Mouse (Mus musculus): ENCODE data around the gene Xrcc5.

The Xrcc5 gene

DNA sequence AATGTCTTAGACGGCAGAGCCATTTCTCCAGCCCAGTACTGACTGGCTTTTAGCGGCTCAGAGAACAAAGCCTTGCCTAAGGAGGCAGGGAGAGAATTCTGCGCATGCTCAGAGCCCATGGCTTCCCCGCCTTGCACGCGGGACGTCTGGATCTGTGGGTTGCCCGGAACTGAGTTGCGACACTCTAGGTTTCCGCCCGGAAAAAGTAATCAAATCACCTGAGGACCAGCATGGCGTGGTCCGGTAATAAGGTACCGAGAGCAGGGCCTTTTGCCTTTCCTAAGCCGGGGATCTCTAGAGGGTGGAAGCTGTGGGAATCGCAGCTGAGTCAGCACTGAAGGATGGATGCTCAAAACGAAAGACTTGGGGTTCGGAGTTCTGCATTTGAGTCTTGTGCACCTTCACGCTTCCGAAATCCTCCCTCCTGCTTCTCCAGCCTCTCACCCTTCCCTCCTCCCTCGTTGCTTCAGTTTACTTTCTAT lies at the start of gene Xrcc5:
TSS of gene Xrcc5 (plus strand) at position 105 of the 482 bp plus-strand sequence.
- peak; percentile 89 to 90 for DNase-seq (ENCODE audit: low spot score in 2 of 2)

DNA sequence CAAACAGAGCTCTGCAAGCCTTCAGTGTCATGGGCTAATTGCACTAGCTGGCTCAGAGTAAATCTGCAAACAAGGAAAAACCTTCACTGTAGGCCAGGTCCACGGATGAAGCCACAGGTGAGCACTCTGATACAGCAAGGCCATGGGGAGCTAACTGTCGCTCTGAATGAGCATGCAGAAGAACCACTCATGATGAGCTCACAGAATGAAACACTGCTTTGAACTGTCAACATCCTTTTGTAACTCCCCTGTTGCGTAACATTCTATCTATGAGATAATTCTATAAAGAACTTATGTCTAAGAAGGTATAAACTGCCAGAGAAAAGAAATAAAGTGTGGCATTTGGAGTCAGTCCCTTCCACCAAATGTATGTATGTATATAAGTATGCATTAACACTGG lies 44.1 kb upstream of the Xrcc5 start:
- no peak for DNase-seq (ENCODE audit: low spot score in 2 of 2)

DNA sequence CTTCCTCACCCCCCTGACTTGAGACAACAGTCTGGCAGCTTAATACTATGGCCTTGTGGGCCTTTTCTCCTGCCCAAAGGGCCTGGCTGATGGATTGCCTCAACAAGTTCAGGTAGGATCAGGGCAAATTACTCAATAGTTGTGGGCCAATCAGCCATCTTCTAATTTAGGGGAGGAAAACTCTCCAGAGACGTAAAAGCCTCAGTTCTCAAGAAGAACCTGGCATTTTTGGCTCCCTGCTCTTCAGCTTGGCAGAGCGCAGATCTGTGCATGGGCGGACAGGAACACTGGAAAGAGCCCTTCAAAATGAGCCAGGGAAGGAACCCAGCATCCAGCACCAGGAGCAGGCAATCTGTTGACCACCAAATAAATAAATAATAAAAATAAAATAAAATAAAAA lies 29.1 kb upstream of the Xrcc5 start:
- DNase-seq (ENCODE audit: low spot score in 2 of 2): no peak

DNA sequence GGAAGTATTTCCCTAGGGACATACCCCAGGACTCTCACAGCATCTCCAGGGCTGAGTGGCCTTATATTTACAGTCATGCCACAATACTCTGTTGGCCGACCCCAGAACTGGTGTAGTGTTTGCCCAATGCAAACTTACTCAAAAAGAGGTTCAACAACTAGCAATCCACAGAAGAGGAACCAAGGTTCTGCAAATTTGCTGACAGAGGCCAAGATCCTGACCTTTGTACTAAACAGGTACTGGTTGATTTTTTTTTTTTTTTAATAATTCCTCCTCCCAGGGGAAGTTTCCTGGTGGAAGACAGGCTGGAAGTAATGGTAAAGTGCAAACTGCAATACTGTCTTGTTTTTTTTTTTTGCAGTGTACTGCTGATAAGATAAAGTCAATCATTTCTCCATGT lies 24.6 kb upstream of the Xrcc5 start:
- no peak for DNase-seq (ENCODE audit: low spot score in 2 of 2)

DNA sequence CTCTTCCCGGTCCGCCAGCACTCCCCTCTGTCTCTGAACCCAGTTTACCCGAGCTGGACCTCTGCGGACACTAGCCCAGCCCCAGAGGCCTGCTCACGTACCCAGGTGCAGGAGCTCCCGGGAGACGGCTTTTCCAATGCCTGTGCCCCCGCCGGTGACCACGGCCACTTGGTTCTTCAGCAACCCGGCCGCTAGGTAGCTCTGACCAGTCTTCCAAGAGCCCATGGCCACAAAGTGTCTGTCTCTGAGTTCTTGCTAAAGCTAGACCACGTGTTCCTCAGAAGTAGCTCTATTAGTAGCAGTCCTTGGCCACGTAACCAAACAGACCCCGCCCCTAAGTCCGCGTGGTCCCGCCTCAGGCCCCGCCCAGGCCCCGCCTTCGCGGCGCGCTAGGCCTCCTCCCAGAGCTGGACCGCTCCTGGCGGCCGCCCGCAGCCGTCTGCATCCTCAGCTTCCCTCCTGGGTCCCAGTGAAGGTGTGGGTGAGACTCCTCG lies 23.2 kb upstream of the Xrcc5 start, which contains the start of the genes Pecr and Tmem169:
TSS of gene Pecr (minus strand) at position 323 of the 494 bp plus-strand sequence.
TSS of gene Tmem169 (plus strand) at position 378 of the 494 bp plus-strand sequence.
- peak; percentile 89 to 94 for DNase-seq (ENCODE audit: low spot score in 2 of 2)

DNA sequence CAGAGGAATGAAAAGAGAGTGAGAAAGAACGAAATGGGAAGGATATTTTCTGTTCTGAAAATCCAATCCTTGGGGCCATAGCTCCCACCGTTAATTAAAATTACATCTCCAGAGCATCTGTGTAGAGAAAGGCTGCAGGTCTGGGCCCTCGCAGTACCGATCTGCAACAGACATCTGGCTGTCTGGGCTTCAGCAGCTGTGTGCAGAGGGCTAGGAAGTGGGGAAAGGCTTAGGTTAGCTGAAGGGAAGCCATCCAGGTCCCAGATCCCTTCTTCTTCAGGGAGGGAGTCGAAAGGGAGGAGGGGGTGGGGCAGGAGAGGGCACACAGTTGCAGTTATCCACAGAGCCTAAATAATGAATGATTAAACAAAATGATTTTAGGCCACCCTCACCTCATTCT lies 22.7 kb upstream of the Xrcc5 start:
- no peak for DNase-seq (ENCODE audit: low spot score in 2 of 2)

DNA sequence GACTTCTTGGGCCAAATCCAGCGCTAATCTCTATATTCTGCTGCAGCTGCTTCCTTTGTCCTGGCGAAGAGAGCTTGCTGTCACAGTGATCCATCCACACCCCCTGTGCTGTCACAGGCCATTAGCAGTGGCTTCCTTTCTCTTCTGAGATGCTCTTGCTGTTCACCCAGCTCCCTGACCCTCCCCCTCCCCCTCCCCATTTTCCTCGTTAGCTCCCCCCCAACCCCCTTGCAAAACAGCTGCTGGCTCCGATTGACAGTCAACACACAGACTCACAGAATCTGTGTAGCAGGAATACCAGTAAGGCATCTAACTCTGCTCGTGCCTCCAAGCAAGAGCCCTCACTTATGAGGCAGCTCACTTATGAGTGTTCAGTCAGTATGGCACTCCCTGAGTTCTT lies 20.3 kb upstream of the Xrcc5 start:
- DNase-seq (ENCODE audit: low spot score in 2 of 2): no peak

DNA sequence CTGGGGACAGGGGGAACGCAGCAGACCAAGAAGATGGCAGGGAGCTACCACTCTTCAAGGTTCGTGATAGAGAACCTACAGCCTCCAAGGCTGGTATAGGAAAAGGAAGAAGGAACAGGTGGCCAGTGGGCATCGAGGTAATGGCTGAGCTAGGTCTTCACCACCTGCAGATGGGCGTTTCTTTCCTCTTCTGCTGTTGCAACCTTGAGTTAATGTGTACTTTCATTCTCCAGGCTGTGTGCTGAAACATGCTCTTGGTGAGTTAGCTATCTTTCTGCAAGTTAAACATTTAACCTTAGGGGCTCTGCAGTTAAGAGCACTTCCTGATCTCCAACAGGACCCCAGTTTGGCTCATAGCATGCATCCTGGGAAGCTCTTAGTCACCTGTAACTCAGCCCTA lies 19.3 kb upstream of the Xrcc5 start:
- DNase-seq (ENCODE audit: low spot score in 2 of 2): no peak

DNA sequence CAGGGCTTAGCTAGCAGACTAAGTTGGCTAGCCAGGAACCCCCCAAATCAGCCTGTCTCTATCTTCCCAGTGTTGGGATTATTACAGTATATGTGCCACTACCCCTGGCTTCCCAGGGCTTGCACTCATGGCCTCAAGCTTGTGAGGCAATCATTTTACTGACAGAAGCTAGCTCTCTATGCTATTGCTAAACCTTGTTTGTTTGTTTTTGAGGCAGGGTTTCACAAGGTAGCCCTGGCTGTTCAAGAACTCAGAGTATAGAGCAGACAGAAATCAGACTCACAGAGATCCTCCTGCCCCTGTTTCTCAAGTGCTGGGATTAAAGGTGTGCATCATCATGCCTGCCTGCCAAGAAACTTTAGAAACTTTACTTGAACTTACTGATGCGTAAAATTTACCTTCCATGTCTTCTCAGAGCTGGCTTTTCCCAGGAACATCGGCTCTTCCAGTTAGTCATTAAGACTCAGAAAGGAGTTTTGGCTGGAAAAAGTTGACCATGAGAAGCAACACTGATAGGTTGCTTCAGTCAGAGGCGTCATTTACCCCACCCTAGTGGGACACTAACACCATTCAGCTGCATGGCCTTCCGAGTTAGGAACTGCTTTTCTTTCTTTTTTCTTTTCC lies 18.6 kb upstream of the Xrcc5 start:
- no peak for DNase-seq (ENCODE audit: low spot score in 2 of 2)

DNA sequence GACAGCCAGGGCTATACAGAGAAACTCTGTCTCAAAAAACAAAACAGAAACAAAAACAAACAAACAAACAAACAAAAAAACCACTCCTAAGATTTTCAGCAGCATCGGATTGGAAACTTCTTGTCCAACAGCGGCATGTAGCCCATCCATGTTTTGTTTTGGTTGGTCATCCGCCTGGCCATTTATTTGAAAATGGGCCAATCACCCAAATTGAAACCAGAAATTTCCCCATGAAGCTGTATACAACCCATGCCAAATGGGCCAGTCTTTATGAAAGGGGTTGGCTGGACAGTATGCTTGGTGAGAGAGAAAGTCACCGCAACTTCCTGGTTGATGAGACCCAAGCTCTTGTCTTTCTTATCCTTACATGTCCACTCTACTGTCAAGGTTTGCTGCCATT lies 16.3 kb upstream of the Xrcc5 start:
- DNase-seq (ENCODE audit: low spot score in 2 of 2): no peak

DNA sequence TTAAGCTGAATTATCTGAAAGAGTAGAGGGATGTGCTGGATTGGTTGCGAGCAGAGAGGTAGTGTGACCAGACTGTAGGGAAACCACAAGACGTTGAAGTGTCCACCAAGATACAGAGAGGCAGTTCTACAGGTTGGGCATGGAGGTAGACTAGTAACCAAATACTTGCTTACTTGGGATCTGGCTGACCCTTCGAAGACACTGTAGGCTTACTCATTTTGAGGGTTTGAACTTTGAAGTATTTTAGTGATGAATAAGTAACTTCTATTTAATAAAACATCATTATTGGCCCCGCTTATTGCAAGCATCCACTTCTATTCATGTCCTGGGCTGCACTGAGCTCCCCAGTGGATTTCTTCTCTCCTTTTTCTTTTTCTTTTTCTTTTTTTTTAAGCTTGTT lies 15.8 kb upstream of the Xrcc5 start:
- no peak for DNase-seq (ENCODE audit: low spot score in 2 of 2)

DNA sequence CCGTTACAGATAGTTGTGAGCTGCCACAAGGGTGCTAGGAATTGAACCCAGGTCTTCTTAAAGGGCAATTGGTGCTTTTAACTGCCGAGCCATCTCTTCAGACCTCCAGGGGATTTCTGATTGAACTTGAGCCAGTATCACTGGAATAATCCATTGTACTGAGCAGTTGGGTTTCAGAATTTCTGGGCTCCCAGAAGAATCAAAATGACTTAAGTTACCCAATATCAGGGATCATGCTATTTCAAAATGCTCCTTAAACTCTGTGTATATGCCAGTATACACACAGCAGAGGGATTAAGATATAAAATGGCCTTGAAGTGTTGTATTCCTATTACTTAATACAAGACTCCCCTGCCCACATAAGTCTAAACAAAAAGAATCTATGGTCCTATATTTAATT lies 15.3 kb upstream of the Xrcc5 start:
- no peak for DNase-seq (ENCODE audit: low spot score in 2 of 2)

DNA sequence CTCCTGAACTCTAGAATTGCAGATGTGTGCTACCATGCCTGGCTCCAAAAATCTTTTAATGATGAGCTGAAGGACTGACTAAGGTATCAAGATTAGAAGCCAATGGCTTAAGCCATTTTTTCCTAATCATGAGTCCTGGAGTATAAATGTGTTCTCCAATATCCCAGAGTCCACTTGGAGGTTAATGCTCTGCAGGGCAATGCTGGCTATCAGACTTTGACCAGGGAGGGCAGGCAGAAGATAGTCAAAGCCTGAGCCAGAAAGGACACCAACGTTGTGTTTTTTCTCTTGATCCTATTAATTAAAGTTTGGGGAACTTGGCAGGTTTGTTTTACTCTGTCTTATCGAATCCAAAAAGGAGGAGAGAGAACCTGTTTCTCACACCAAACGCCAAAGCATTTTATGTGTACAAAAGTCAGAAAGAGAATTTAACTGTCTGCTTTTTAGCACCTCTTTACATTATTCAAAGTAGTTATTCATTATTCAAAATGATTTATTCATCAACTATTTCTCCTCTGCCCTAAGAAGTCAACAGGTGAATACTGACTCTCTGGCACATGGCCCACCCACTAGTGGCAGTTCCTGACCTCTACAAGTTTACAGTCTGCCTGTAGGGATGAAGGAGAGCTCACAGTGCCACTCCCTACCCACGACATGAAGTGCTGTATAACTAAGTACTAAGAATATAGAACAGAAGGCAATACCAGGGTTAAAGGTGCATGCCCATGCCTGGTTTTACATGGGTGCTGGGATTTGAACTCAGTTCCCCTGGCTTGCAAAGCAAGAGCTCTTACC lies 13.2 kb upstream of the Xrcc5 start:
- no peak for DNase-seq (ENCODE audit: low spot score in 2 of 2)

DNA sequence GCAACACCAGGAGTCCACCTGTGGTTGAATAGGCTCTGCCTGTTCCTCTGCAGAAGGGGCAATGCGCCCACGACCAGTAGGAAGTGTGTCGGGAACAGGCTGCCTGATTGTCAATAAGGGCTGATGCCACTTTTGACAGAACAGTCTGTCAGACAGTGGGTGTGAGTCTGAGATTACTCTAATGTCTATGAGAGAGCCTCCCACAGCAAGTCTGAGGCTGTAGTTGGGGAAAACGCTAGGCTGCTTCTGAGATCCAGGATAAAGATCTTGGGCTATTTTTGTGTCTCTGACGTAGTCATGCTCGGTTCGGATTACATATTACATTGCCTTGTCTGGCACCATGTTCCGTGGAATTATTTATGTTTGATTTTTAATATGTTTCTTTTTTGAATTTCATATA lies 11.5 kb upstream of the Xrcc5 start:
- no peak for DNase-seq (ENCODE audit: low spot score in 2 of 2)

DNA sequence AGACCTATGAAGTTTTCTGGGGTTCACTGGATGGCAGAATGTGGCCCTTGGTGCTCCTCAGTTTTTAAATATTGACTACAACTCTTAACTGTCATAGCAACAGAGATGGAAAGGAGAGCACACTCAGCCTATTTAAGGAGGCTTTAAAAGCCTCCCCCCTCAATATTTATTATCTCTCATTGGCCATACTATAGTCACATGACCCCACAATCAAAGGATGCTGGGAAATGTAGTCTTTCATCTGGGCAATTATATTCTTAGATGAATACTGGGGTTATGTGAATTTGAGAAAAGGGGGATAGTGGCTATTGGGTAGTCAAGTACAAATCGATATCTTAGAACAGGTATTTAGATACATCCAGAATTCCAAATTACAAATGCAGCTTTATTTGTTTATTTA lies 5.4 kb upstream of the Xrcc5 start:
- no peak for DNase-seq (ENCODE audit: low spot score in 2 of 2)

DNA sequence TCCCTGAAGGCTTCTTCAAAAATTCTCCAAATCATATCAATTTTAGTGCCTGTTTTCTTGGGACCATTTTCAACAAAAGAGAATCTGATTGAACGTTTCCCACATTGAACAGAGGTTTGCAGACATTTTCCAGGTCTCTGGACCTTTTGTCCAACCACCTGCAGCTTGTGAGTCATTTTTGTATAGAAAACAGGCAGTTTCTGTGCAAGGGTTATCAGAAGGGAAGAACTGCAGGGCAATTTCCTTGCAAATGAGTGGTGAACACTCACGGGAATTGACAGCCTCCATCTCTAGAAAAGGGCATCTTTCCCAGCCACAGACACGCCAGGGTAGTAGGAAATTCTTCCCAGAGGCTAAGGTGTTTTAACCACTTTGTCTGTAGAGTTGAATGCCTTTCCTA lies 980 bp upstream of the Xrcc5 start:
- no peak for DNase-seq (ENCODE audit: low spot score in 2 of 2)

DNA sequence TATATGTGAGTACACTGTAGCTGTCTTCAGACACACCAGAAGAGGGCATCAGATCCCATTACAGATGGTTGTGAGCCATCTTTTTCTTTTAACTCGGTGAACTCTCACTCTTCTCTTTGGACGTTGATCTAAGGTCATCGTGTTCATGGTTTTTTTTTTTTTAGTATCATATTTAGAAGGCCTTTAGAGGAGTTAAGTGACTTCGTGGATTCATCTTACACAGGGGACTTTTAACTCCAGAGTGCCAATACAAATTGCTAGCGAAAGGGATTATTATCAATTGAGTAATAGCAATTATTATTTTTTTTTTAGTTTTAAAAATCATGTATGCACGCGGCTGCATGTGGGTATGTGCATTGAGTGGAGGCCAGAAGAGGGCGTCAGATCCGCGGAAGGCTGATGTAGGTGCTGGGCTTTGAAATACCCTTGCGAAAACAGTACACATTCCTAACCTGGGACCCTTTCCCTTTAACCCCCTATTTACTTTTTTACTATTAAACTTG lies 491 bp upstream of the Xrcc5 start:
- DNase-seq (ENCODE audit: low spot score in 2 of 2): no peak

DNA sequence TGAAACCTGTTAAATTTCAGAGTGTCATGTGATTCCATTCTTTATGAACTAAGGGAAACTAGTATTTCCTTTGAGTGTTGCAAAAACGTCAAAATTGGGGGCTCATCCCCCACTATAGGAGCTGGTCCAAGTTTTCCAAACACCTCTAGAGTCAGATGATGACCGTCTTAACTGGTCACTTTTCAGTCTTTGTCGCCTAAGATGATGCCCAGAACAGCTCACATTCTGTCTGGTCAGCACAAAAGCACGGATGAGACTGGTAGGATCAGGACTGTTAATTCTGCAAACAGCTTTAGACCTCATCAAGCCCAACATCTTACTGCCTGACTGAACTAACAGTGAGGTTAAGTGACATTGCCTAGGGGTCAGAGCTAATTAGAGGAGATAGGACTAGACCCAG lies 1.7 kb downstream of the Xrcc5 start:
- DNase-seq (ENCODE audit: low spot score in 2 of 2): no peak

DNA sequence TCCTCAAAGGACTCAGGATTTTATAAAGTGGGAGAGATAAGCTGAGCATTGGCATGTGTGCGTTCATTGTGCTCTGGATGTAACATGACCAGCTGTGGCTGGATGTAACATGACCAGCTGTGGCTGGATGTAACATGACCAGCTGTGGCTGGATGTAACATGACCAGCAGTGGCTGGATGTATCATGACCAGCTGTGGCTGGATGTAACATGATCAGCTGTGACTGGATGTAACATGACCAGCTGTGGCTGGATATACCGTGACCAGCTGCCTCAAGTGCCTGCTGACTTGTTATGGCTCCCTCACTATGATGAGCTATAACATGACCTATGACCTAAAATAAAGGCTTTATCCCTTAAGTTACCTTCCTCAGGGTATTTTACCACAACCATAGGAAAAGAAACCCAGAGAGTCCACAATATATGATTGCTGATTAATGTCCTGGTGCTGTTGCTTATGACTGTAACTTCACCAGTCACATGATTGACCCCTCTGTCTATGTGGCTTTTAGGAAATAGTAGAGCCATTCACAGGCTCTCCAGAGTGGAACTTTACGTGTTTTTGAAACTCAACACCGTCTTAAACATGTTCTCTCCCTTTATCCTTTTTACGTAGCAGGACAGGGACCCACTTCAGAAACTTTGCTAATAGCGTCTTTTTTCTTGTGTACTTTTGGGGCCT lies 2.7 kb downstream of the Xrcc5 start:
- DNase-seq (ENCODE audit: low spot score in 2 of 2): no peak

DNA sequence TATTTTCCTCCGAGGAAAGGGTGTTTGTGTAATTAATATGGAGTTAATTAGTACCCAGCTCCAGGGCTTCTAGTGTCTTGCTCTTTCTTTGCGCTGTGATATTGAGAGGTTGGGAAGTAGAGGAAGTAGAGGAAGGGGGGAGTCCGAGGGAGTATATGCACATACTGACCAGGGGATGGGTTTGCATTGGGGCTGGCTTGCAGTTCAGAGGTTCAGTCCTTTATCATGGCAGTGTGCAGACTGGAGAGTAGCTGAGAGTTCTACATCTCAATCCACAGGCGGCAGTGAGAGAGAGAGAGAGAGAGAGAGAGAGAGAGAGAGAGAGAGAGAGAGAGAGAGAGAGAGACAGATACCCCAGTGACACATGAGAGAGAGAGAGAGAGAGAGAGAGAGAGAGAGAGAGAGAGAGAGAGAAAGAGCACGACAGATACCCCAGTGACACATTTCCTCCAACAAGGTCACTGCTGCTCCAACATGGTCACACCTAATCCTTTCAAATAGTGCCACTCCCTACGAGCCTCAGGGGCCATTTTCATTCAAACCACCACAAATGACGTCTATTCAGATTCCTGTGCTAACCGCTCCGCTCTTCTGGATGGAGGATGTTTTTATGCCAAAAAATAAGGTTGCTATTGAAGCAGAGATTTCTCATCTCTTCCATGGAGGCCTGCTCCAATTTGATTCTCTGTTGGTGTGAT lies 5.6 kb downstream of the Xrcc5 start:
- no peak for DNase-seq (ENCODE audit: low spot score in 2 of 2)

DNA sequence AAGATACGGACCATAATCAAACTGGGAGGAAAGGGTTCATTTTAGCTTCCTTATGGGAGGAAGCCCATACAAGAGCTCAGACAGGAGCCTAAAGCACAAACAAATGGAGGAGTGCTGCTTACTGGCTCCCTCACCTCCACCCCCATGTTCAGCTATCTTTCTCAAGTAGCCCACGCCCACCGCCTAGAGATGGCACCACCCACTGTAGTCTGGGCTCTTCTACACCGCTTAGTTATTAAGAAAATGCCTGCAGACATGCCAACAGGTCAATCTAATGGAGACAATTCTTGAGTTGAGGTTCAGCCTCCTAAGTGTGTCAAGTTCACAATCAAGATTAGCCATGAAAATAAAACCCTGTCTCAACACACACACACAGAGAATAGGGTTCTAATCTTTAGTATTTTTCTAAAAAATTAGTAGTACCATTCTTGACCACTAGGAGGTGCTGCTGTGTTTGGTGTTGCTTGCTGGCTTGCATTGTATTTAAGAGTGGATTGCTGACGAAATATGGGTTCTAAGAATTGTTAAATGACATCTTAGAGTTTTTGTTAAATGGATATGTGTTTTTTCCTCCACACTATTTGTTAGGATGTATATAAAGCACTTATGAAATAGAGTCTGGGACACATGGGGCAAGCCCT lies 6.3 kb downstream of the Xrcc5 start:
- DNase-seq (ENCODE audit: low spot score in 2 of 2): no peak

Data from heart, adult 9 months (tissue).